Mouse (Mus musculus): ENCODE measurements around the gene Apbb2. TPM values are rescaled to one million over a fixed set of nuclear protein-coding genes. Genes with fewer than 3 reads are reported as not detected.
A peak's percentile ranks its signal among the peaks of the same experiment; 100 is the strongest.

The Apbb2 gene
- total RNA-seq, 2 experiments from 2014 or later: 67.6 to 69.2 TPM

- intact Hi-C loops (cut with DNase I): no loop called here
- DNase-seq: no peak
Measured at GRCm38 (mm10) chr5:66429076-66429475, 189.5 kb downstream of the Apbb2 start.

GRCm38 (mm10) chr5:66428071-66428470, 190.5 kb downstream of the Apbb2 start:
- no peak for DNase-seq
- intact Hi-C loops (cut with DNase I): no loop called here

DNA sequence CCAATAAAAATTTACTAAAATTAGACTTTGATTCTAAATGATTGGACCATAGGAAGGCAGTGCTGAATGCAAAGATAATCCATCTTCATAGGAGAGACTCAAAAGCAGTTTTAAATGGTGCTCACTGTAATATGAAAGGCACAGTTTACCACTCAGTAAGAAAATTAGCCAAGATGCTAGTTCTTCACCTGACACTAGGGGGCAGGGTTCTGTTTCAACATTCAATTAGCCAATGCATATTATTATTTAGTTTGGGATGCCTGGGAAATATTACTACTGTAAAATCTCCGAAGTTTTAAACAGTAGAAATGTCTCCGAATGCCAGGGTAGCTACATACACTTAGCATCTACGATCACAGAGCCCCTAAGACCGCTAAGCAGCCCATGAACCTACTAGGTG, 194.7 kb downstream of the Apbb2 start:
- intact Hi-C loops (cut with DNase I): loop anchor here (1.0 to 2.0 kb wide), 3 partner anchors 37 to 194 kb away; partner anchors contain the start of gene Apbb2
- peak; percentile 58 to 72 for DNase-seq

- no peak for DNase-seq
- intact Hi-C loops (cut with DNase I): loop anchor here (2.0 kb wide), 1 partner anchor 37 kb away; no protein-coding TSS in a partner anchor
Measured at GRCm38 (mm10) chr5:66423466-66423865, 195.1 kb downstream of the Apbb2 start.

GRCm38 (mm10) chr5:66421954-66422353, 196.6 kb downstream of the Apbb2 start:
- intact Hi-C loops (cut with DNase I): loop anchor here (2.0 kb wide), 1 partner anchor 35 kb away; no protein-coding TSS in a partner anchor
- DNase-seq: peak; percentile 68 to 71

DNA sequence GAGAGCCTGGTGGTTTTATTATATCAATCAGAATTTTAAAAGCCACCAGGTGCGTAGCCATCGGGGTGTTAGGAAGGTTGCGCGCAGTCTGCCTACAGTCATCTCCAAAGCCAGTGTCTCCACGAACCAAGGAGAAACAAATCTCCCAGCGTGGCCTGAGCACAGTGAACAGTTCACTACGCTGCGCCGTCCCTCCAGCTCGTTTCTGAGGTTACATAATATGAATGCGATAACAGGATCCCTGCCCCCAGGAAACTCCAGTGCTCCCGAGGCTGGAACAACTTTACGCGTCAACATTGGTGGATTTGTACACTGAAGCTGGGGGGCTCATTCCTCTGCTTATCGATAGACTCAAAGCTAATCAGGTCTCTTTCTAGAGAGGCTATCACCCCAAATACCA, 197.4 kb downstream of the Apbb2 start:
- peak in 1 of 2 experiments; percentile 24 for DNase-seq
- intact Hi-C loops (cut with DNase I): no loop called here

GRCm38 (mm10) chr5:66420011-66420410, 198.6 kb downstream of the Apbb2 start:
- intact Hi-C loops (cut with DNase I): no loop called here
- no peak for DNase-seq

GRCm38 (mm10) chr5:66417289-66417688, 201.3 kb downstream of the Apbb2 start:
- intact Hi-C loops (cut with DNase I): no loop called here
- peak; percentile 48 to 71 for DNase-seq

GRCm38 (mm10) chr5:66415700-66416543, 202.7 kb downstream of the Apbb2 start:
- no peak for DNase-seq
- intact Hi-C loops (cut with DNase I): no loop called here

DNA sequence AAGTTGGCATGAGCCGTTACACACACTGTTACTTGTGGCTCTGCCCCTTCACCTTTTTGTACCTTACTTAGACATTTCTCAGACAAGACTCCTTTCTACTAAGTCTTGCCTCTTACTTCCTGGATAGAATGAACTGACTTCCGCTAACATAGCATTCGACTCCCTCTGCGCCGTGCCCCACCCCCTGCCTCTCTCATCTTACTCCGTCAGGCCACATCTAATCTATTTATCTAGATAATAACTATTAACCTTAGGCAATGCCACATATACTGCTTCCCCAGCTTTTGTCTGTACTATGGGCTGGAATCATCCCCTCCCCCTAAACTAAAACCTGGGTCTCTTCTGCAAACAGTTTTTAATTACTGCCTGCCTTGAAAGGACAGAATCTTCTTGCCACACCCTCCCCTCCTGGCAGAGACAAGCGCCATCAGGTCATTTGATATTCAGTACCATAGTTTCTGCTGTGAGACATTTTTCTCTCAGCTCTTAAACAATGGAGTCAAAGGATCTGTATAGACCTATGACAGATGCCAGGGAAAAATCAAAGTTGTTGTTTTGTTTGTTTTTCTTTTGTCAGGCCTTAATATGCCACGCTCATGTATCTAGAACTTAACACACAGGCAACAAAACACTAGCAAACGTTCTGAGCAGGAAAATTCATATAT, 203.4 kb downstream of the Apbb2 start:
- no peak for DNase-seq
- intact Hi-C loops (cut with DNase I): no loop called here

- intact Hi-C loops (cut with DNase I): no loop called here
- no peak for DNase-seq
Measured at GRCm38 (mm10) chr5:66413402-66413801, 205.2 kb downstream of the Apbb2 start.

GRCm38 (mm10) chr5:66412821-66413220, 205.8 kb downstream of the Apbb2 start:
- no peak for DNase-seq
- intact Hi-C loops (cut with DNase I): no loop called here

DNA sequence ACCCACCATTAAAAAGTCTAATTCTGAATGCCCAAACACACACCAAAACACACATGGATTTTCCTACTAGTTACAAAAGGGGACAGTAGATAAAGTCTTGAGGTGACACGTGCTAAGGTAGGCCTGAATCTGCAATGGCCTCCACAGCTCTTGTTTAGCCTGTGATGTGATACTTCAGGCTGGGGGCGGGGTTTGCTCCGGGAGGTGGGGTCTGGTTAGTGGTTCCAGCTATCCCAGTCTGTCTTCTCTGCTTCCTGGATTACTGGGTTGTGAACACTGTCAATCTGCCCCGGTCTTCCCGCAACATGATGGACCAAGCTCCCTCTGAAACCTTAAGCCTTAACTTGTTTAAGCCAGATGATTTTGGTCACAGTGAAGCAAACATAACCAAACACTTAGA, 210.0 kb downstream of the Apbb2 start:
- intact Hi-C loops (cut with DNase I): no loop called here
- no peak for DNase-seq

GRCm38 (mm10) chr5:66407948-66408347, 210.6 kb downstream of the Apbb2 start:
- no peak for DNase-seq
- intact Hi-C loops (cut with DNase I): no loop called here

GRCm38 (mm10) chr5:66406431-66406830, 212.2 kb downstream of the Apbb2 start:
- DNase-seq: no peak
- intact Hi-C loops (cut with DNase I): no loop called here

DNA sequence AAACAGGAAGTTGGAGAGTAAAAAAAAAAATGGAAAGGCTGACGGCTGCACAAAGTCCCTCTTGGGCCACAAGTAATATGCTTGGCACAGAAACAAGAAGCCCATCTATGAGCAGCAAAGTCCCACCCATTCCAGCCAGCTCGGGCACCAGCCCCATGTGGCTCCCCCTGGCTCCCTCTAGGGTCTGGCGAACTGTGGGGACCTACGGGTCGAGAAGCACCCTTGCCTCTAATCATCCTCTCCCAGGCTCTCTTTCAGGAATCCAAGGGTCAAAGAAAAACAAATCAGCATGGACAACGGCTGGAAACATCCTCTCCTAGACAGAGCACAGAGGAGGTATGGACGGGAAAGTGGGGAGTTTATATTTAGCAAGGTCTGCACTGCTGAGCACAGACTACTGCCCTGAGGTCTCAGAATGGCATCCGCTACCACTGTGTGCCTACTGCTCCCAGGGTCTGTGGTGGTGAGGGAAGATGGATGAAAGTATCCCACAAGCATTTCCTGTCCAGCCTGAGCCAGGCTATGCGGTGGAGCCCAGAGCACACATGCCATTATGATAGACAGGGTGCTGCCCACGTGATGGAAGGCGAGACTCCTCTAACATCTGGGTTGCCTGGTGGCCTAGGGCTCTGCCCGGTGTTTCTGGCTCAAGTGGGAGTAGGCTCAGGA, 212.7 kb downstream of the Apbb2 start:
- intact Hi-C loops (cut with DNase I): no loop called here

DNA sequence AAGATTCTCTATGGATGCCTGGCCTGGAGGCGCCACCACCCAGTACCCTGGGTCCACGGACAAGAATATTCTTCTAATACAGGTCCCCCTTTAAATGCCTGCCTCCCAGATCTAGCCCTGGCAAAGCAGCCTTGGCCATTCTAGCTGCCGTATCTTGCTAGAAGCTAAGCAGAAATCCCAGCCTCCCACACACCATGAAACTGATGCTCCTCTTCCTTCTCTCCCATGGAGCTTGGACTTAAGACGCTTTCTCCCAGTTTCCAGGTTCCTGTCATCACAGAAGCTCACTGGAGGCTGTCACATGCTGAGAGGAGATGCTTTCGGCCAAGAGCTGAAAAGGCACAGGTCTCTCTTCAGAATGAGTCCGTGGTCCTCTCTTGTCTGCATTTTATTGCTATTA, 213.3 kb downstream of the Apbb2 start:
- intact Hi-C loops (cut with DNase I): no loop called here
- no peak for DNase-seq

More for the DNA sequence above, 212.7 kb downstream of the Apbb2 start:
- no peak for DNase-seq

DNA sequence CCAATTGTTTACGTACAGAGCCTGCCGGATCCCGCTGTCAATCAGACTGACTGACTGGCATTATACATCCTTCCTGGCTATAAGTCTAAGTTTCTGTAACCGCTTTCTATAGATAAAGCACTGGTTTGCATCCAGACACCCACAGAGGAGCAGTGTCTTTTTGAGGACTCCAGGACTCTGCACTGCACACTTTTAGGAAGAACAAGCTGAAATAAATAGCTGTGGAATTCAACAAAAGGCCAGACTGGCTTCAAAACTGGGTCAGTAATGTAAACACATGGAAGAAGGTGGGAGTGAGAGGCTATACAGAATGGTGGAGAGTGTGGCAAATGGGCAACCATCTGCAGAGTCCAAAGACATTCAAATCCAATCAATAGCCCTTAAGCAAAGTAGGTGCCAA, 218.0 kb downstream of the Apbb2 start:
- intact Hi-C loops (cut with DNase I): no loop called here
- DNase-seq: no peak

DNA sequence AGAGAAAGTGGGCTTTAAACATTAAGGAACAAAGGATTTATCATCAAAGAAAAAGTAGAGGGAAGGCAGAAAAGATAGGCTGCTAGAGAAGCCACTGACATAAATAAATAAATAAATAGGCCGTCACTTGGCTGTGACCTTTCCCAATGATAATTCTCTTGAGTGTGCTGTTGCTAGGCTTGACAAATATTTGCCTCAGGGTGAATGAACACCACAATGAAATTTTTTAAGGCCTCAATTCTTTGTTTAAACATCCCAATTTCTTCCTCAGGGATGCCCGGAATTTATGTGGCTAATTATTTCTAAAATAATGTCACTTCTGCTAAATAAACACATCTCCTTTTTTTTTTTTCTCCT, 219.3 kb downstream of the Apbb2 start:
- intact Hi-C loops (cut with DNase I): no loop called here
- DNase-seq: peak in 1 of 2 experiments; percentile 38

- peak in 1 of 2 experiments; percentile 27 for DNase-seq
- intact Hi-C loops (cut with DNase I): no loop called here
Measured at GRCm38 (mm10) chr5:66398530-66399263, 219.9 kb downstream of the Apbb2 start.
